Mouse (Mus musculus) kidney, postnatal 36 days (tissue): ENCODE data around the gene Lmbr1l.
"Not testable (repeated sequence)": the region's sequence is repeated elsewhere in the genome, so short reads cannot be mapped to it uniquely, and the experiment has no call there.

Experiments used
- DNase-seq, 2 experiments: peaks; one replicate each; pipeline ENCODE4 v3.0.0; 2021 to 2022; ENCODE audit warnings: mixed read lengths in 2 of 2

Lmbr1l gene

DNA sequence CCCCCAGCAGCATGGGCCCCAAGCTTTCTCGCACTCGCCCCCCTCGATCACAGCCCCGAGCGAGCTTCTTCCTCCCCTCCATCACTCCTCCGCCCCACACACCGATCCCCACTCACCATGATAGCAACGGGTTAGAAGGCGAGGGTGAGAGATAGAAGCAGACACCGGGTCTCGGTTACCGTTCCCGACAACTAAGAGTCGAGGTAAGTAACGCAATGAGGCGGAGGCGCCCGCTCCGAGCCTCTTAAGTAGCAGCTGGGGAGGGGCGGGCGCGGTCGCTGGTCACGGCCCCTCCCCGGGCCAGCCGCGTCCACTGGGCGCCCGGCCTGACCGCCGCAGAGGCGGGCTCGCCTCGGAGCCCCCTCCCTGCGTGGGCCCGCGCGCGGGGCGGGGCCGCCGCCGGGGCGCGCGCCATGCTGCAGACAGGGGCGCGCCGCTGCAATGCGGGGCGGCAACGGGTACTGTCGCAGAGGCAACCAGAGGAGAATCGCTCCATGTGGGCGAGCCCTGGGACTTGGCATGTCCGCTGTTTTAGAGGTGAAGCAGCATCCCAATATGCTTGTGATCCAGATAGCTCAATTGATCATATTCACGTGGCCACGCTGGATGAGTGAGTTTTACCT is 16.3 kb upstream of the Lmbr1l start, which contains the start of gene Tuba1b:
Tuba1b (minus strand) TSS at position 349 of the 623 bp plus-strand sequence.
- DNase-seq: peak; percentile 93 to 95

DNA sequence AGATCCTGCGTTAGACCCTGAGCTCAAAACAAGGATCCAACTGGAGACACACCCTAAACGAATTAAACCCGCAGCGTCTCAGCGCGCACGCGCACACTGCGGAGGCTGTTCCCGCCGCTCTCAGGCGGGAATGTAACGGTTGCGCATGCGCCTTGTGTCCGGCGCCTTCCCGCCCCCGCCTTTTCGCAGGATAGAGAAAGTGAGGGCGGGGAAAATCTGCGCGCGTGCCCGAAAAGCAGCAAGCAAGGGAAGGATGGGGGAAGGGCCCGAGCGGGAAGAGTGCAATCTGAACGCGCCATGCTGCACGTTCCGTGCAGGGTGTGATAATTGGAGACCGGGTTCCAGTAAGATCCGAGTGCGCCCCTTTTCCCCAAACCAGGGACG is 15.8 kb upstream of the Lmbr1l start:
- DNase-seq: peak; percentile 98 to 99

DNA sequence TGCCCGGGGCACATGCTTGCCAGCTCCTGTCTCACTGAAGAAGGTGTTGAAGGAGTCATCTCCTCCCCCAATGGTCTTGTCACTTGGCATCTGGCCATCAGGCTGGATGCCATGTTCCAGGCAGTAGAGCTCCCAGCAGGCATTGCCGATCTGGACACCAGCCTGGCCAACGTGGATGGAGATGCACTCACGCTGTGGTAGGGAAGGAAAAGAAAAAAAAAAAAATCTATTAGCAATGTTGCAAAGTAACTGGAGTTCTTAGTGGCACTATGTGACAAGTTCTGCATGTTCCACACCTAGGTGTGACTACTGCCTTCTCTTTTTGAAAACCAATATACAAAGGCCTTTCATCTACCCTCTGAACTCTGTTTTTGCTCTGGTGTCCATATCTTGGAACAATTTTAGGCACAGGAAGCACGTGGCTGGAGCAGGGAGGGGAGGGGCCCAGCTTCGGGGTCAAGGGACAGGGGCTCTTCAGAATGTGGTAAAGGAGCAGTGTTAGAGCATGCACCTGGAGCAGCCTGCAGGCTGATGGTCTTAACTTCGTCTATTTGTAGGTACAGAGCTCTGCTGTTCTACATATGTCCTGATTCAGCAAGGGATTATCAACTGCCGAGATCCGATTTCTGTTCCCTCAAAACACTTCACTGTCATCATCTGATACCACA is 15.1 kb upstream of the Lmbr1l start:
- peak in 1 of 2 experiments; percentile 45 for DNase-seq

DNA sequence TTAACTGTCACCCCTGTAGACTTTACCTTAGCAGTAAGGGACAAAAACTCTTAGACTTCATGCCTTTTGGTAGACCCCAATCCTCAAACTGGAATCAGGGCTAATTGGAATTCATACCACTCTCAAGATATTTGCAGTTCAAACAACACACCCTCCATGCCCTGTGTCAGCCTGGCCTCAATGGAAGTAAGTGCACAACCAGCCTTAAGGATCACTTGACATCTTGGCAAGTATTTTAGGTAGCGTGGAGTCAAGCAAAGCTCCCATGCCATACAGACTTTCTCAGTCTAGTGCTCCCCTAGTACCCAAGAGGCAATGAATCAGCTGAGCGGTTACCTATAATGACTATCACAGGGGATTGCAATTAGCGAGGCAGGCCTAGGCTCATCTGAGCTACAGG is 13.0 kb upstream of the Lmbr1l start:
- no peak for DNase-seq

DNA sequence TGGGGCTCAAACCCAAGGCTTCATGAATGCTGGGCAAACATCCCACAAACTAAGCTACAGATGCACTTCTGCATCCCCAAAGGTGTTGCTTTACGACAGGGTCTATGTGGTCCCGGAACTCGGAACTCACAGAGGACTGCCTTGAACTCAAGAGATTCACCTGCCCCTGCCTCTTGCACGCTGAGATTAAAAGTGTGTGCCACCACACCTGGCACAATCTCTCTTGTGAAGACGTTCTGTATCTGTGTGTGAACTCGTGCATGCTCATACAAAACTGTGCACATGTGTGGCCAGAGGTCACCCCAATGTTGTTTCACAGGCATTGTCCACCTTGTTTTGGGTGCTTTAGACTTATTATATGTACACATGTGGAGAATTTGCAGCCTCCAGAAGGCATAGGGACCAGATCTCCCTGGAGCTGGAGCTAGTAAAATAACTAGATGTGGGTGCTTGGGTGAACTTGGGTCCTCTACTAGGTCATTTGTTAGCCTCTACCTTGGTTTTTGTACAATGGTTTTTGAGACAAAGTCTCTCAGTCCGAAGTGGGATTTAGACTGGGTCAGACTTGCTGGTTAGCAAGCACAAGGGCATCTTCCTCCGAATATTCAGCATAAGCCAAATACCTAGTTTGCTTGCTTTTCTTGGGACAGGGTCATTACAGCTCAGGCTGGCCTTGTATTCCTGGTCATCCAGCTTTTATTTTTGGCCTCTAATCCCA is 12.1 kb upstream of the Lmbr1l start:
- no peak for DNase-seq

DNA sequence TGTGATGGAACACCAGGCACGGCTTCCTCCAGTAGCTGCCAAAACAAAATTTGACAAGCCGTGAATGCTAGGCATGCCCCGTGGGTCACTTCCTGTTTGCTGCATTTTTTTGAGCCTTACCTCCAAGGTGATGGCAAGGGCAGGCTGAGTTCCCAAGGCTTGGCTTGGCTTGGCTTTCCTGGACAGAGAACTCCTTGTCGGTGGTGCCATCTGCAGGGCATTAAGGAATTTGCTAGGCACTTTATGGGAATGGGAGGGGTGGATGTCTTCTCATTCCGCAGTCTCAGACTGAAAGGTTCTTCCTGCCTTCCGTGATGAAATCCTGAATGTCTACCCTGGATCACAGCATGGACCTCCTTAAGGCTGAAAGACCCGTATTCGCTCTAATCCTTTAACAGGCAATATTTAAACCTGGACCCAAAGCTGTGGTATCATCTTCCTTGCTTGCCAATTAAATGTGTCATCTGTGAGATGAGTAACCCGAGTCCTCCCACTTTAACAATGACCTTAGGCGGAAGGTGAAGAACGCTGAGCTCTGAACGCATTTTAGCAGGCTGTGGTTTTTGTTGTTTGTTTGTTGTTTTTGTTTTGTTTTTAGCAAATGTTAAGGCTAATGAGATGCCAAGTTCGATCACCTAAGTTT is 10.7 kb upstream of the Lmbr1l start:
- peak; percentile 92 to 93 for DNase-seq

DNA sequence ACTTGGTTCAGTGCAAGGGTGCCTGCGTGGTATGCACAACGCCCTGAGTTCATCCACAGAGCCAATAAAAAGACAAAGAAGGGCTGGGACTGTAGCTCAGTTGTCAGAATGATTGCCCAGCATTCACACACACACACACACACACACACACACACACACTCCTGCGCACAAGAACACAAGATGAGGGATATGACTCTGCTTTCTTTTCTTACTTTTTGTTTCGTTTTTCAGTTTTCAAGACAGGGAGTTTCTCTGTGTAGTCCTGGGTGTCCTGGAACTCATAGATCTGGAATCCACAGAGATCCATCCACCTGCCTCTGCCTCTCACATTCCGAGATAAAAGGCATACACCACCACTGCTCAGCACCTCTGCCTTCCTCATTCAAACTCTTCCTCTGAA is 9.5 kb upstream of the Lmbr1l start:
- no peak for DNase-seq

DNA sequence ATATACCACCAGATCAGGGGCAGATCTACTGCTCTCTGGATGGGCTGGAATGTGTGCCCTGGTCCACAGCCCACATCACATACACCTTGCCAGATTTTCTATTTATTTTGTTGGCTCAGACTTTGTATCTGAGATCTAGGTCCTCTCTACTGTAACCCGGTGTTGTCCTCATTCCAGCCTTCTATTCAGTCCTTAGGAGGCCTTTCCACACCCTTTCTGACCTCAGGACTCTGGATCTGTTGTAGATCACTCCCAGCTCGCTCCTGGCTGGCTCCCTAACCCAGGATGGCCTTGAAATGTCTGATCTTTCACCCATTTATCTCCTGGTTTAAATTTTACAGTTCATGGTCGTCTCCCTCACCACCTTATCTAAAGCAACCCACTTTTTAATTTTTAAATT is 6.7 kb upstream of the Lmbr1l start:
- peak; percentile 56 to 59 for DNase-seq

DNA sequence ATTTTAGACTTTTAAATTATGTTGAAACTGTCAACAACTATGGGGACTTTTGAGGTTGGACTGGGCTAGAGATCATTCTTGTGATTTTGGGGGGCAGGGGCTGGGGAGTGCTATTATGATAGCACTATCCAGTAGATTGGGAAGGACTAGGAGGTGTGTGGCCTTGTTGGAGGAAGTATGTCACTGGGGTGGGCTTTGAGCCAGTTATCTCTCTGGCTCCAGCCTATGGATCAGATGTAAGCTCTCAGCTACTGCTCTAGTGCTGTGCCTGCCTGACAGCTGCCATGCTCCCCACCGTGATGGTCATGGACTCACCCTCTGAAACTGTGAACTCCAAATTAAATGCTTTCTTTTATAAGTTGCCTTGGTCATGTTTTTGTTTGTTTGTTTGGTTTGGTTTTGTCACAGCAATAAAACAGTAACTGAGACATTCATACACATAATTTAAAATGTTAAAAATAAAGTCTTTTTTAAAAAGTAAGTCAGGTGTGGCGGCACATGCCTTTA is 5.1 kb upstream of the Lmbr1l start:
- no peak for DNase-seq

DNA sequence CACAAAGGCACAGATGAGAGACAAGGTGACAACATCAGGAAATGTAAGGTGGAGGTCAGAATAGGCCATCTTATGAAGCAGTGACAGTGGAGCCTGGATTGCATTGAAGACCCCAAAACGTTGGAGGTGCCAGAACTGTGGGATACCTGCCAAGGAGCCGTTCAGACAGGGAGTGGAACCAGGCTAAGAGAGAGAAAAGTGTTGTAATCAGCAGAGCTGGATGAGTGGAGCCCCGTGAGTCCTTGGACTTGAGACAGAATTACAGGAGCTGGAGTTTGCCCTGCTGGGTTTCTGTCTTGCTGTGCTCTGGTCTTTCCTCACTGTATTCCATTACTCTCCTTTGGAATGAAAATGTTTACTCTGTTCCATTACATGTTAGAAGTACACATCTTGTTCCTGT is 4.5 kb upstream of the Lmbr1l start:
- DNase-seq: peak; percentile 73 to 80

DNA sequence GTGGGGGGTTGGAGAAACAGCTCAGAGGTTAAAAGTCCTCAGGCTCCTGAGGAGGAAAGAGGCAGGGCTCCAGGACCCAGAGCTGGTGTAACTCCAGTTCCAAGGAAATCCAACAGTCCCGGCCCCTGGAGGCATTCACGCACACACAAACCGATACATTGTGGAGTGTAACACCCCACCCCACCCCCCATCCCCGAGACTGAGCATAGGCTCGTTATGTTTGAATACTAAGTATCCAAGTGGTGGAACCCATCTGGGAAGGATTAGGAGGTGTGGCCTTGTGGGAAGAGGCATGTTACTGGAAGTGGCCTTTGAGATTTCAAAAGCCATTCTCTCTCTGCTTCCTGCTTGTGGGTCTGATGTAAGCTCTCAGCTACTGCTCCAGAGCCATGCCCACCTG is 3.5 kb upstream of the Lmbr1l start:
- no peak for DNase-seq

DNA sequence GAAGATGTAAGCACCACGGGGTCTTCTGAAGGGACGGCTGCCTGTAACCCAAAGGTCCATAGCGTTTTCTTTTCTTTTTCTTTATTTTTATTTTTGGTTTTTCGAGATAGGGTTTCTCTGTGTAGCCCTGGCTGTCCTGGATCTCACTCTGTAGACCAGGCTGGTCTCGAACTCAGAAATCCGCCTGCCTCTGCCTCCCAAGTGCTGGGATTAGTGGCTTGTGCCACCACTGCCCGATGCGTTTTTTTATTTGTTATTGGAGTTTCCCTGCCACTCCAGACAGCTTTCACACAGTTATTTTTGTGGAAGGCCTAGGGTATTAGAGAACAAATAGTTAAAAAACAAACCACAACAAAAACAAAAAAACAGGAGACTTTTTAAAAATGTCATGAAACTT is 466 bp upstream of the Lmbr1l start:
- DNase-seq: not testable (repeated sequence)

DNA sequence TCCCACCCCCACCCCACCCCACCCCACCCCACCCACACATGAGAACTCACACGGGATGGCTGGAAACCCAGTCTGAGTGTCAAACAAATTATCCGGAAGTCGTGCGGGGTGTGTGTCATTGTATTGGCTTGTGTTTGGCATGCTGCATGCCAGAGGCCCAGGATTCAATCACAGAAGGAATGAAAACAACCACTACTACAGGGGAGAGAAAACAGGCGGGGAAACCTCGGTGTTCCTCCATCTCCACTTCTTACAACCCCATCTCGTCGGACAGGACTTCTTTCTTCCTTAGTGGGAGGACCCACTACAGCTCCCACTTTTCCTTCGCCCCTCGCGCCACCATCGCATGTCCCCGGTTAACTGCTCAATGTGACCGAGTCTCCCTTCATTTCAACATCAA is 940 bp downstream of the Lmbr1l start:
- no peak for DNase-seq

DNA sequence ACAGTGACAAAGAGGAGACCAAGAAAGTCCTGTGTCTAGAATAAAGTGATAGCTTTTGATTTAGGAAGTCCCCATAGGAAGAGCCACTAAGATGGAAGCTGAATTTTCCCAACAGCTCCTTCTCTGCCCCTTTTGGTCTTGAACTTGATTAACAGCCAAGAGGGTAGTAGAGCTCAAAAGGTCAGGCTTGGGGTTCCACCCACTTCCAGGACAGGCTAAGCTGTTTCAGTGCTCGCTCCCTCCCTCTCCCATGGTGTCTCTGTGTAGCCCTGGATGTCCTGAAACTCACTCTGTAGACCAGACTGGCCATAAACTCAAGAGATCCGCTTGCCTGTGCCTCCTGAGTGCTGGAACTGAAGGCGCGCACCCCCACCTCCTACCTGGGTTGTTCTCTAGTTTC is 2.0 kb downstream of the Lmbr1l start:
- DNase-seq: peak in 1 of 2 experiments; percentile 42

DNA sequence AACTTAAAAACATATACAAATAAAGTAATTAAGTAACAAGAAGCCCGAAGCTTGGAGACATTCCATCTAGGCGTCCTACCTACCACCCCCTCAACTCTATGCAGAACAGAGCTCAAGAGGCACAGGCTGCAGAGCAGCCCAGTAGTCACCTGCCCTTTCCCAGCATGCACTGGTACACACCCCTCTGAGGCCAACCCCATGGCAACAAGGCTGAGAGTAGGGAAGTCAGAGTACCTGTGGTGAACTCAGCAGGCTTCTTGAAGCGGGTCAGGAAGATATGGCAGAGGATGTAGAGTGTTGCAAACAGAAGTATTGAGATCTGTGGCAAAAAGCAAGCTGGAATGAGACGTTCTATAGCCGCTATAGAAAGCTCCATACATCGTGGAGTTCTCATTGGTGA is 3.1 kb downstream of the Lmbr1l start:
- no peak for DNase-seq

DNA sequence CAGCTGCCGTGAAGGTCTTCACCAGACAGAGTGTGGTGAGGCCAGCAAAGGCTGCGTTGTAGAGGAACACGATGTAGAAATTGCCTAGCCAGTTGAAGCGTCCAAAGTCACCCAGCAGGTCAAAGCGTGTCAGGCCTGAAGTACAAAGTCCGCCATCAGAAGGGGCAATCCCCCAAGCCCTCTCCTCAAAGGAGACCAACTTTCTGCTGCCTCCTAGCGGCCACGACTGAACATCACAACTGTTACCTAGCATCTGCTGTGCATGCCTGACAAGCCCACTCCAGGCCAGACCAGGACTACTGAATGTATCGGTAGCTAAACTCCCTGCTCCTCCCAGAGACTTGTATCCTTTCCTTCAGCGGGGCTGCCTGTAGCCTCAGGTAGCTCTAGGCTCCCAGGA is 13.3 kb downstream of the Lmbr1l start:
- DNase-seq: peak; percentile 34 to 73

DNA sequence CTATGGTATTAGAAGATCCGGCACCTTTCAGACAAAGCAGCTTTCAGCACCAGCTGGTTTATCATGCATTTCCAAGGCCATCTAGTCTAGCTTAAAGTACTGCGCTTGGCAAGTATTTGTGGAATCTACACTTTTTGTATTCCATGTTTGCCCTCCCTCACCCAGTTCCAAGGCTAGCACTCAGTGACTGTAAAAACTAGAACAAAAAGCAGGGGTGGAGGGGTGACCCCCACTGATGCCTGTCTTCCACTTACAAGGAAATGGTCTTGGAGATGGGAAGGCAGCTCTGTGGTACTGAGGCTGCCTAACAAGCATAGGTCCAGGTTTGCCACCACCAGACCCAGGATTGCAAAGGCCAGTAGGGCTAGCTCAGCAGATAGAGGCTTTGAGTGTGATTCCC is 15.4 kb downstream of the Lmbr1l start:
- no peak for DNase-seq

DNA sequence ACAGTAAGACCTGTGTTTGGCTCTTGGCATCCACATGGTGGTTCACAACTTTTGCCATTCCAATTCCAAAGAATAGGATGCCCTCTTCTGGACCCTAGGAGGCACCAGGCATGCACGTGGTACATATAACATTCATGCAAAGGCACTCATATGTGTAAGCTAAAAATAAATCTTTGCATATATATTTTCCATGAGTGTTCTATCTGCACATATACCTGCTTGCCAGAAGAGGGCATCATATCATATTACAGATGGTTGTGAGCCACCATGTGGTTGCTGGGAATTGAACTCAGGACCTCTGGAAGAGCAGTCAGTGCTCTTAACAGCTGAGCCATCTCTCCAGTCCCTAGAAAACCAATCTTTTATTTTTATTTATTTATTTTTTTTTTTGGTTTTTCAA is 16.5 kb downstream of the Lmbr1l start:
- no peak for DNase-seq

DNA sequence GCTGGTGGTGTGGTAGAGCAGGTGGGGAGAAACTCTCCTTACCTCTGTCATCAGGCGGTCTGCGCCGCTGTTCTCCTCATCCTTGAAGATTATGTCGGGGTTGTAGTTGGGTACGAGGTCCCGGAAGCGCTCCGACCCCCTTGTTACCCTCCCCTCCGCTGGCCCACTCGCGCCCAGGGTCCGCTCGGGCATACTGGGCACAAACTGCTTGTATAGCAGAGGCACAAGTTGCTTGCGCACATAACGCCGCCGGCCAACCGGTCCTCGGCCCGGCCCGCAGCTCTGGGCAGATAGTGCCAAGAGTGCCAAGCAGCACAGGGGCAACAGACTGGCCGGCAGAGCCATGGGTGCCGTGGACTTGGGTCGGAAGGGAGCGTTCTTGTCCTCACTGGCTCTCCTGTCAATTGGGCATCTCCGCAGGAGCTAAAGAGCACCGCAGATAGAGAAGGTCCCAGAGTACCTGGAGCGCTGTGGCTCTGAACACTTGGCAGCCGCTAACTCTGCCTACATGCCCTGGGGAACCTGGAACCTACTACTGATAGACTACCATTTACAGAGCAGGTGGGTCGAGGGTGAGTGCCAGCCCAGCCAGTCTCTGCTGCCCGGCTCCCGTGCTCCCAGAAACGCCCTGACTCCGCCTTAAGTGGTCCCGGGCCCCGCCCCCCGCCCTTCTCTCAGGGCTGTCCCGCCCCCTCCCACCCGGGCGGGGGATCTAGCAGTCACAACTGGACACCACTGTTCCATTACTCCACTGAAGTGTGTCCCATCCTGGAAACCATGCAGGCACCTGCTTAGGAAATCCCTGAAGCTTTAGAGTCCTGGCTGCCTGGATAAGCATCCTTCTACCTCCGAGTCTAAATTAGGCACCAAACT is 19.9 kb downstream of the Lmbr1l start, which contains the start of gene Dhh:
Dhh (minus strand) TSS at position 613 of the 873 bp plus-strand sequence.
- peak; percentile 37 to 66 for DNase-seq

DNA sequence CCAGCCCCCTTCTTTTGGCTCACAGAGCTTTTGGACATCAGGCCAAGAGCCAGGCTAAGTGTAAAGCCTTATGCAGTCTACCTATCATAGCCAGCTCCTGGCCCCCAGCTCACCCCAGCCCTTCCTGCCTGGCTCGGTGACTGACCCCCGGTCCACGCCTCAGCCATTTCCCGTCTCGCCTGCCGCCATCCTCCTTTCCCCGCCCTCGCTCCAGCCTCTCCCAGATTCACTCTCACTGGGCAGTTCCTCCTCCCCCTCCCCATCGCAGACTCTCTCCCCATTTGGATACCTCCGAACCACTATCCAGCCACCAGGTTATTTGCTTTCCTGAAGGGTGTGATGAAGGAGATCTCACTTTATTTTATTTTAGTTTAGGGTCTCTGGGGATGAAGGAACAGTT is 20.5 kb downstream of the Lmbr1l start:
- DNase-seq: peak; percentile 49 to 57

DNA sequence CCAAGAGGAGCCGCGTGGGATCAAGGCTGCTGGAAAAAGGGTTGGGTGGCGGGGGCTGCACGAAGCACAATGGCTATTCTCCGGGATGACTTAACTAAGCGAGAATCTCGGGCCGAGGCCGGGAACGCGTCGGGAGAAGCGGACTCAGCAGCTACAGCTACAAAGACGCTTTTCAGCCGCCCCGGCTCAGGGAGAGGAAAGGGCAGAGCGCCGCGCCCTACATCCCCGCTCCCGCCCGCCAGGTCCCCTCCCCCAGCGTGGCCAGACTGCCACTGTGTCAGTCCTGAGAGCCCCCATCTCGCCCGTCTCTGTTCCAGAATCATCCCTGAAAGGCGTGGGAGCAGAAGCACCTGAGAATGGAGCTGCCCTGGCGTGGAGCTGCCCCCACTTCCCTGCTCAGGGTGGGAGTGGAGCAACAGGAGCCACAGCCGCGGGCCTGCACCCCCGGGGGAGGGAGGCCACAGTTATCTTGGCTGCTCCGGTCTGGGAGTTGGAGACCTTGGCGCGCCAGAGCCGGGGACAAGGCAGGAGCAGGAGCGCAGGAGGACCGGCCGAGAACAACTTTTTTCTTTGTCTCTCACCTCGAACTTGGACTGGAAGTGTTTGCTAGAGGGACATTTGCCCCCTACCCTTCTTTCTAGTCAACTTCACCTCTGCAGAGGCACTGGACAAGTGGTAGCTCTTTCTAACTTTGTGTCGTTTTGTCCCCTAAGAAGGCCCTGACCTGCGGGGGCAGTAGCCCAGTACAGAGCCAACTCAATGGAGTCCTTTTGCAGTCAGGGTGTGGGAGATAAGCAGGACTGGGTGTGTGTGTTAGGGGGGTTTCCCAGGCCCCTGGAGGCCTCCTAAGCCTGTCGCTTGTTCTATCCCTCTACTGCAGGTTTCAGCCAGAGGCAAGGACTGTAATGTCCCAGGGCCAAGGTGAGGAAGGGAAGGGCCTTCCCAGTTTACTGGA is 22.1 kb downstream of the Lmbr1l start:
- DNase-seq: peak in 1 of 2 experiments; percentile 55
